Mouse (Mus musculus): ENCODE measurements around the gene Pik3ap1. TPM values are rescaled to one million over a fixed set of nuclear protein-coding genes. Genes with fewer than 3 reads are reported as not detected.

Gene Pik3ap1
- polyA plus RNA-seq, 1 experiment from 2014 or later: 1.3 TPM

GRCm38 (mm10) chr19:41332986-41333385, 51.9 kb downstream of the Pik3ap1 start:
- 52% methylated on average over 8 of the region's 8 CpGs for WGBS (ENCODE audit: insufficient replicate concordance)
- no peak overlapping the region for H3K9ac ChIP-seq (ENCODE audit: low read depth, low read length)
- H3K27ac ChIP-seq (ENCODE audit: low read depth, low read length): no peak overlapping the region
- H3K4me1 ChIP-seq (ENCODE audit: control insufficient read depth, insufficient read depth, low read length): no peaks in the 10 kb centered on the region
- no peak for ATAC-seq (replicated peaks; ENCODE audit: insufficient number of reproducible peaks, low FRiP score, low TSS enrichment)
- no peak overlapping the region for H3K4me3 ChIP-seq (ENCODE audit: low read depth, low read length)
- H3K4me2 ChIP-seq: no peak overlapping the region
- no peaks in the 10 kb centered on the region for H3K27me3 ChIP-seq (ENCODE audit: control insufficient read depth, insufficient read depth, low read length)
- H3K9me3 ChIP-seq (replicated peaks; ENCODE audit: control insufficient read depth, low read length): no peaks in the 10 kb centered on the region
- H3K36me3 ChIP-seq (ENCODE audit: control insufficient read depth, insufficient read depth, low read length): no peaks in the 10 kb centered on the region

- H3K4me1 ChIP-seq (ENCODE audit: control insufficient read depth, insufficient read depth, low read length): no peaks in the 10 kb centered on the region
- no peak overlapping the region for H3K4me2 ChIP-seq
- H3K9ac ChIP-seq (ENCODE audit: low read depth, low read length): no peak overlapping the region
- no peaks in the 10 kb centered on the region for H3K27me3 ChIP-seq (ENCODE audit: control insufficient read depth, insufficient read depth, low read length)
- 82% methylated on average over 12 of the region's 12 CpGs for WGBS (ENCODE audit: insufficient replicate concordance)
- no peak for ATAC-seq (replicated peaks; ENCODE audit: insufficient number of reproducible peaks, low FRiP score, low TSS enrichment)
- no peak overlapping the region for H3K4me3 ChIP-seq (ENCODE audit: low read depth, low read length)
- H3K27ac ChIP-seq (ENCODE audit: low read depth, low read length): no peak overlapping the region
- no peaks in the 10 kb centered on the region for H3K9me3 ChIP-seq (replicated peaks; ENCODE audit: control insufficient read depth, low read length)
- no peaks in the 10 kb centered on the region for H3K36me3 ChIP-seq (ENCODE audit: control insufficient read depth, insufficient read depth, low read length)
Observed at GRCm38 (mm10) chr19:41332228-41332627, 52.7 kb downstream of the Pik3ap1 start.

GRCm38 (mm10) chr19:41330401-41330800, 54.5 kb downstream of the Pik3ap1 start:
- no peak overlapping the region for H3K27ac ChIP-seq (ENCODE audit: low read depth, low read length)
- H3K27me3 ChIP-seq (ENCODE audit: control insufficient read depth, insufficient read depth, low read length): no peaks in the 10 kb centered on the region
- no peaks in the 10 kb centered on the region for H3K9me3 ChIP-seq (replicated peaks; ENCODE audit: control insufficient read depth, low read length)
- ATAC-seq (replicated peaks; ENCODE audit: insufficient number of reproducible peaks, low FRiP score, low TSS enrichment): no peak
- no peak overlapping the region for H3K9ac ChIP-seq (ENCODE audit: low read depth, low read length)
- no peak overlapping the region for H3K4me3 ChIP-seq (ENCODE audit: low read depth, low read length)
- H3K4me2 ChIP-seq: no peak overlapping the region
- no peaks in the 10 kb centered on the region for H3K36me3 ChIP-seq (ENCODE audit: control insufficient read depth, insufficient read depth, low read length)
- 77% methylated on average over 7 of the region's 7 CpGs for WGBS (ENCODE audit: insufficient replicate concordance)
- no peaks in the 10 kb centered on the region for H3K4me1 ChIP-seq (ENCODE audit: control insufficient read depth, insufficient read depth, low read length)

- Histone ChIP-seq H3K9ac (ENCODE audit: low read depth, low read length) (no peak overlapping the region), H3K4me2 (no peak overlapping the region), H3K36me3 (ENCODE audit: control insufficient read depth, insufficient read depth, low read length) (no peaks in the 10 kb centered on the region), H3K27ac (ENCODE audit: low read depth, low read length) (no peak overlapping the region), H3K9me3 (replicated peaks; ENCODE audit: control insufficient read depth, low read length) (no peaks in the 10 kb centered on the region), H3K4me3 (ENCODE audit: low read depth, low read length) (no peak overlapping the region), H3K27me3 (ENCODE audit: control insufficient read depth, insufficient read depth, low read length) (no peaks in the 10 kb centered on the region), H3K4me1 (ENCODE audit: control insufficient read depth, insufficient read depth, low read length) (no peaks in the 10 kb centered on the region)
- 89% methylated on average over 7 of the region's 7 CpGs for WGBS (ENCODE audit: insufficient replicate concordance)
- no peak for ATAC-seq (replicated peaks; ENCODE audit: insufficient number of reproducible peaks, low FRiP score, low TSS enrichment)
Observed at GRCm38 (mm10) chr19:41329961-41330360, 54.9 kb downstream of the Pik3ap1 start.

- H3K9ac ChIP-seq (ENCODE audit: low read depth, low read length): no peak overlapping the region
- H3K36me3 ChIP-seq (ENCODE audit: control insufficient read depth, insufficient read depth, low read length): no peaks in the 10 kb centered on the region
- H3K4me1 ChIP-seq (ENCODE audit: control insufficient read depth, insufficient read depth, low read length): no peaks in the 10 kb centered on the region
- no peaks in the 10 kb centered on the region for H3K27me3 ChIP-seq (ENCODE audit: control insufficient read depth, insufficient read depth, low read length)
- no peak overlapping the region for H3K4me3 ChIP-seq (ENCODE audit: low read depth, low read length)
- no peak overlapping the region for H3K4me2 ChIP-seq
- ATAC-seq (replicated peaks; ENCODE audit: insufficient number of reproducible peaks, low FRiP score, low TSS enrichment): no peak
- WGBS (ENCODE audit: insufficient replicate concordance): 71% methylated on average over 9 of the region's 9 CpGs
- no peak overlapping the region for H3K27ac ChIP-seq (ENCODE audit: low read depth, low read length)
- no peaks in the 10 kb centered on the region for H3K9me3 ChIP-seq (replicated peaks; ENCODE audit: control insufficient read depth, low read length)
Observed at GRCm38 (mm10) chr19:41328743-41329142, 56.2 kb downstream of the Pik3ap1 start.

- H3K9me3 ChIP-seq (replicated peaks; ENCODE audit: control insufficient read depth, low read length): no peaks in the 10 kb centered on the region
- no peak overlapping the region for H3K4me3 ChIP-seq (ENCODE audit: low read depth, low read length)
- H3K27ac ChIP-seq (ENCODE audit: low read depth, low read length): no peak overlapping the region
- H3K27me3 ChIP-seq (ENCODE audit: control insufficient read depth, insufficient read depth, low read length): no peaks in the 10 kb centered on the region
- H3K9ac ChIP-seq (ENCODE audit: low read depth, low read length): no peak overlapping the region
- no peak overlapping the region for H3K4me2 ChIP-seq
- H3K36me3 ChIP-seq (ENCODE audit: control insufficient read depth, insufficient read depth, low read length): no peaks in the 10 kb centered on the region
- no peak for ATAC-seq (replicated peaks; ENCODE audit: insufficient number of reproducible peaks, low FRiP score, low TSS enrichment)
- H3K4me1 ChIP-seq (ENCODE audit: control insufficient read depth, insufficient read depth, low read length): peaks cover 3% of the 10 kb centered on the region; the same call in 1 of the 2 replicates
Observed at GRCm38 (mm10) chr19:41323813-41324212, 61.1 kb downstream of the Pik3ap1 start.

GRCm38 (mm10) chr19:41323125-41323524, 61.8 kb downstream of the Pik3ap1 start:
- no peak overlapping the region for H3K4me3 ChIP-seq (ENCODE audit: low read depth, low read length)
- H3K36me3 ChIP-seq (ENCODE audit: control insufficient read depth, insufficient read depth, low read length): no peaks in the 10 kb centered on the region
- no peaks in the 10 kb centered on the region; the same call in 1 of the 2 replicates for H3K27me3 ChIP-seq (ENCODE audit: control insufficient read depth, insufficient read depth, low read length)
- no peaks in the 10 kb centered on the region for H3K9me3 ChIP-seq (replicated peaks; ENCODE audit: control insufficient read depth, low read length)
- ATAC-seq (replicated peaks; ENCODE audit: insufficient number of reproducible peaks, low FRiP score, low TSS enrichment): no peak
- no peak overlapping the region for H3K4me2 ChIP-seq
- WGBS (ENCODE audit: insufficient replicate concordance): 73% methylated on average over 4 of the region's 4 CpGs
- H3K27ac ChIP-seq (ENCODE audit: low read depth, low read length): no peak overlapping the region
- H3K4me1 ChIP-seq (ENCODE audit: control insufficient read depth, insufficient read depth, low read length): peaks cover 3% of the 10 kb centered on the region; the same call in 1 of the 2 replicates
- no peak overlapping the region for H3K9ac ChIP-seq (ENCODE audit: low read depth, low read length)

- H3K36me3 ChIP-seq (ENCODE audit: control insufficient read depth, insufficient read depth, low read length): no peaks in the 10 kb centered on the region
- H3K9me3 ChIP-seq (replicated peaks; ENCODE audit: control insufficient read depth, low read length): no peaks in the 10 kb centered on the region
- H3K4me1 ChIP-seq (ENCODE audit: control insufficient read depth, insufficient read depth, low read length): peaks cover 3% of the 10 kb centered on the region; the same call in 1 of the 2 replicates
- no peak for ATAC-seq (replicated peaks; ENCODE audit: insufficient number of reproducible peaks, low FRiP score, low TSS enrichment)
- H3K9ac ChIP-seq (ENCODE audit: low read depth, low read length): no peak overlapping the region
- peaks cover 3% of the 10 kb centered on the region for H3K27me3 ChIP-seq (ENCODE audit: control insufficient read depth, insufficient read depth, low read length)
- no peak overlapping the region for H3K4me3 ChIP-seq (ENCODE audit: low read depth, low read length)
- no peak overlapping the region for H3K4me2 ChIP-seq
- WGBS (ENCODE audit: insufficient replicate concordance): 79% methylated on average over 4 of the region's 4 CpGs
- H3K27ac ChIP-seq (ENCODE audit: low read depth, low read length): no peak overlapping the region
Observed at GRCm38 (mm10) chr19:41321149-41321548, 63.8 kb downstream of the Pik3ap1 start.

- no peak overlapping the region for H3K4me3 ChIP-seq (ENCODE audit: low read depth, low read length)
- H3K4me2 ChIP-seq: no peak overlapping the region
- 35% methylated on average over 11 of the region's 11 CpGs for WGBS (ENCODE audit: insufficient replicate concordance)
- no peaks in the 10 kb centered on the region for H3K9me3 ChIP-seq (replicated peaks; ENCODE audit: control insufficient read depth, low read length)
- peaks cover 3% of the 10 kb centered on the region; the same call in 1 of the 2 replicates for H3K4me1 ChIP-seq (ENCODE audit: control insufficient read depth, insufficient read depth, low read length)
- no peak overlapping the region for H3K9ac ChIP-seq (ENCODE audit: low read depth, low read length)
- H3K27me3 ChIP-seq (ENCODE audit: control insufficient read depth, insufficient read depth, low read length): peaks cover 3% of the 10 kb centered on the region
- H3K27ac ChIP-seq (ENCODE audit: low read depth, low read length): no peak overlapping the region
- ATAC-seq (replicated peaks; ENCODE audit: insufficient number of reproducible peaks, low FRiP score, low TSS enrichment): no peak
- H3K36me3 ChIP-seq (ENCODE audit: control insufficient read depth, insufficient read depth, low read length): no peaks in the 10 kb centered on the region
Observed at GRCm38 (mm10) chr19:41317315-41318095, 67.4 kb downstream of the Pik3ap1 start.

Data from heart, embryonic 11.5 days (tissue).